Mouse (Mus musculus) limb, embryonic 12.5 days (tissue): ENCODE measurements at regions not wholly inside any gene's neighbourhood (a gene's known extent, or its start where the extent isn't known, plus 50 kb on each side); places are given as distances from the start of the nearest gene placed in this dataset.

ENCODE experiments used
- ATAC-seq: fragments of 200-750 bp; cut with Nextera tagmentation; 2 replicates; pipeline ENCODE4 v1.8.0; 2017; ENCODE audit warnings: low read depth, moderate TSS enrichment; ENCODE audit not compliant: insufficient number of reproducible peaks, insufficient read depth, low FRiP score, low TSS enrichment
- H3K27ac ChIP-seq: fragments of 300-500 bp; sonication (generic); 2 replicates; pipeline ENCODE4 v1.5.1; 2016; ENCODE audit warnings: mild to moderate bottlenecking, moderate library complexity
- H3K27me3 ChIP-seq: fragments of 300-500 bp; sonication (generic); 2 replicates; pipeline ENCODE4 v1.6.1; 2016; ENCODE audit warnings: mild to moderate bottlenecking, moderate library complexity
- H3K36me3 ChIP-seq: fragments of 300-500 bp; sonication (generic); 2 replicates; pipeline ENCODE4 v1.6.1; 2016; ENCODE audit warnings: mild to moderate bottlenecking, moderate library complexity
- H3K4me1 ChIP-seq: fragments of 300-500 bp; sonication (generic); replicated peaks from 2 replicates; pipeline ENCODE4 v1.6.1; 2016
- H3K4me2 ChIP-seq: fragments of 300-500 bp; sonication (generic); 2 replicates; pipeline ENCODE4 v1.6.1; 2016; ENCODE audit warnings: mild to moderate bottlenecking, moderate library complexity
- H3K4me3 ChIP-seq: fragments of 300-500 bp; sonication (generic); replicated peaks from 2 replicates; pipeline ENCODE4 v1.5.1; 2016; ENCODE audit warnings: mild to moderate bottlenecking
- H3K9ac ChIP-seq: fragments of 300-500 bp; sonication (generic); replicated peaks from 2 replicates; pipeline ENCODE4 v1.6.1; 2016; ENCODE audit warnings: mild to moderate bottlenecking, moderate library complexity
- H3K9me3 ChIP-seq: fragments of 300-500 bp; sonication (generic); 2 replicates; pipeline ENCODE4 v1.6.1; 2016; ENCODE audit warnings: mild to moderate bottlenecking, moderate library complexity
- WGBS: fragments of 180-500 bp; shearing (Covaris S2); methylation state at CpG from one replicate; pipeline ENCODE4 v1.1.7; 2016; 5-methylcytosine and 5-hydroxymethylcytosine counted together

GRCm38 (mm10) chr12:13729901-13730637 is 421.8 kb downstream of the Fam84a start:
- Histone ChIP-seq H3K27ac (no peak overlapping the region), H3K36me3 (no peaks in the 10 kb centered on the region), H3K9me3 (no peaks in the 10 kb centered on the region), H3K4me3 (no peak overlapping the region), H3K9ac (no peak overlapping the region), H3K4me1 (no peaks in the 10 kb centered on the region), H3K27me3 (no peaks in the 10 kb centered on the region), H3K4me2 (no peak overlapping the region)
- no peak for ATAC-seq
- 86% methylated on average over 2 of the region's 2 CpGs for WGBS

GRCm38 (mm10) chr12:13728986-13729385 is 422.9 kb downstream of the Fam84a start:
- Histone ChIP-seq H3K9ac (no peak overlapping the region), H3K36me3 (no peaks in the 10 kb centered on the region), H3K27ac (no peak overlapping the region), H3K4me1 (no peaks in the 10 kb centered on the region), H3K4me3 (no peak overlapping the region), H3K27me3 (no peaks in the 10 kb centered on the region), H3K4me2 (no peak overlapping the region), H3K9me3 (no peaks in the 10 kb centered on the region)
- 85% methylated on average over 4 of the region's 4 CpGs for WGBS
- ATAC-seq, result no peak

- Histone ChIP-seq H3K9ac (no peak overlapping the region), H3K4me3 (no peak overlapping the region), H3K4me2 (no peak overlapping the region), H3K27ac (no peak overlapping the region), H3K4me1 (no peaks in the 10 kb centered on the region), H3K9me3 (no peaks in the 10 kb centered on the region), H3K27me3 (no peaks in the 10 kb centered on the region), H3K36me3 (no peaks in the 10 kb centered on the region)
- ATAC-seq, result no peak
- 80% methylated on average over 2 of the region's 2 CpGs for WGBS
These were observed 427.3 kb downstream of the Fam84a start for GRCm38 (mm10) chr12:13724511-13724910.

GRCm38 (mm10) chr12:13709806-13710205 is 440.9 kb downstream of the Nbas start:
- H3K4me3 ChIP-seq, result no peak overlapping the region
- H3K36me3 ChIP-seq, result no peaks in the 10 kb centered on the region
- no peak overlapping the region for H3K27ac ChIP-seq
- H3K4me2 ChIP-seq, result no peak overlapping the region
- H3K27me3 ChIP-seq, result no peaks in the 10 kb centered on the region
- H3K9ac ChIP-seq, result no peak overlapping the region
- no peaks in the 10 kb centered on the region for H3K9me3 ChIP-seq
- no peak for ATAC-seq
- no peaks in the 10 kb centered on the region for H3K4me1 ChIP-seq
- 83% methylated on average over 3 of the region's 3 CpGs for WGBS

- no peaks in the 10 kb centered on the region for H3K27me3 ChIP-seq
- H3K9ac ChIP-seq, result no peak overlapping the region
- 81% methylated on average over 5 of the region's 5 CpGs for whole genome bisulfite sequencing
- ATAC-seq, result no peak
- H3K4me1 ChIP-seq, result no peaks in the 10 kb centered on the region
- no peak overlapping the region for H3K4me2 ChIP-seq
- H3K4me3 ChIP-seq, result no peak overlapping the region
- no peaks in the 10 kb centered on the region for H3K9me3 ChIP-seq
- no peak overlapping the region for H3K27ac ChIP-seq
- H3K36me3 ChIP-seq, result no peaks in the 10 kb centered on the region
These were observed 438.8 kb downstream of the Nbas start for GRCm38 (mm10) chr12:13707747-13708146.

- Histone ChIP-seq H3K9me3 (no peaks in the 10 kb centered on the region), H3K36me3 (no peaks in the 10 kb centered on the region), H3K27me3 (no peaks in the 10 kb centered on the region), H3K9ac (no peak overlapping the region), H3K4me3 (no peak overlapping the region), H3K27ac (no peak overlapping the region), H3K4me2 (no peak overlapping the region), H3K4me1 (no peaks in the 10 kb centered on the region)
- WGBS, result 68% methylated on average over 4 of the region's 4 CpGs
- ATAC-seq, result no peak
These were observed 437.6 kb downstream of the Nbas start for GRCm38 (mm10) chr12:13706510-13706909.

DNA sequence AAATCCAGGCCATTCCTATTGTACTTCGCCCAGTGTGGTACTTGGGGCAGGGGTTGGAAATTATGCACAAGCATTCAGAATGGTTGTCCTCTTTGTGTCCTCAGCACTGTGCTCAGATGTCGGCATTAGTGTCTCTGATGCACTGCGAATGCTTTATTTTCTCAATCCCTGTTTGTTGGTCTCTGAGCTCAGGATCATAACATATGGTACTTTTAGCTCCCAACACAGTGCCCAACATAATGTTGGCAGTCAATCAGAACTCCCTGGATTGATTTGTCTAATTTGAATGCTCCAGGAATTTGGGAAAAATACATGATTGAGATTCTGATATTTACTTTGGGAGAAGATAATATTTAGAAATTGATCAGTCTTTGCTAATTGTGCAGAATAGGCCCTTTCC is 434.7 kb downstream of the Nbas start:
- Histone ChIP-seq H3K27ac (no peak overlapping the region), H3K36me3 (no peaks in the 10 kb centered on the region), H3K4me3 (no peak overlapping the region), H3K9ac (no peak overlapping the region), H3K27me3 (no peaks in the 10 kb centered on the region), H3K4me1 (no peaks in the 10 kb centered on the region), H3K4me2 (no peak overlapping the region), H3K9me3 (no peaks in the 10 kb centered on the region)
- ATAC-seq, result no peak
- WGBS, result 92% methylated on average over 3 of the region's 3 CpGs

DNA sequence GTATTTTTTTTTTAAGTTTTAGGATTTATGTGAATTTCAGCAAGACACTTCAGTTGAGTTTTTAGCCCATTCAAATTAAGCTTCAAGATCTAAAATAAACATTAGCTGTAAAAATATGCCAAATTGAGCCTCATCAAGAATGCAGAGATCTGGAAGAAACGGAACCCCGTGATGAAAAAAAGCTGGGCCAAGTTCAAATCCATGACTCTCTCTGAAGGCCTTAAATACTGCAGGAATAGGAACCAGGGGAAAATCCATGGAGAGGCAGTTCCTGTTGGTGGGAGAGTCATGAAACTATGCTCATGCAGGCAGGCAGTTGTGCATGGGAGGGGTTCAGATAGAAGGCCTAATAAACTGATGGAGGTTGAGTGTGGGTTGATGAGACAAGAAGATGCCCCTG is 430.9 kb downstream of the Nbas start:
- Histone ChIP-seq H3K9me3 (no peaks in the 10 kb centered on the region), H3K36me3 (no peaks in the 10 kb centered on the region), H3K4me3 (no peak overlapping the region), H3K9ac (no peak overlapping the region), H3K4me1 (no peaks in the 10 kb centered on the region), H3K4me2 (no peak overlapping the region), H3K27me3 (no peaks in the 10 kb centered on the region), H3K27ac (no peak overlapping the region)
- ATAC-seq, result no peak
- WGBS, result 87% methylated on average over 2 of the region's 2 CpGs

DNA sequence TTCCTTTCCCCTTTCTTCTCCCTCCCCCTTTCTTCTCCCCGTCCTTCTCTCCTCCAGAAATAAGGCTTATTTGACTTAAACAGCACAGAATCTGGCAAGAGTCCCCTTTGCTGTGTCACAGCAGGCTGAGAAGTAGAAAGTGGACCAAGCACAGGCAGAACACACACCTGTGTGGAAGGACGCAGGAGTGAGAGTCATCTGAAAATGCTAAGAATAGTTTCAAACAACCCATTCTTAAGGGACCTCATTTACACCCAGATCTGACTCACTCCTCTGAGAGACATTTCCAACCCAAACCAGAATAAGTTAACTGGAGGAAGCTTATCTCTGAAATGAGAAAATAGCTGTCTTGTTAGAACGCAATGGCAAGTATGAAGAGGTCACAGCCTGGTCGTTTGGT is 429.9 kb downstream of the Nbas start:
- H3K27ac ChIP-seq, result no peak overlapping the region
- no peaks in the 10 kb centered on the region for H3K36me3 ChIP-seq
- no peak overlapping the region for H3K4me2 ChIP-seq
- H3K27me3 ChIP-seq, result no peaks in the 10 kb centered on the region
- no peak for ATAC-seq
- no peak overlapping the region for H3K9ac ChIP-seq
- H3K9me3 ChIP-seq, result no peaks in the 10 kb centered on the region
- no peak overlapping the region for H3K4me3 ChIP-seq
- no peaks in the 10 kb centered on the region for H3K4me1 ChIP-seq
- 72% methylated on average over 4 of the region's 4 CpGs for WGBS

DNA sequence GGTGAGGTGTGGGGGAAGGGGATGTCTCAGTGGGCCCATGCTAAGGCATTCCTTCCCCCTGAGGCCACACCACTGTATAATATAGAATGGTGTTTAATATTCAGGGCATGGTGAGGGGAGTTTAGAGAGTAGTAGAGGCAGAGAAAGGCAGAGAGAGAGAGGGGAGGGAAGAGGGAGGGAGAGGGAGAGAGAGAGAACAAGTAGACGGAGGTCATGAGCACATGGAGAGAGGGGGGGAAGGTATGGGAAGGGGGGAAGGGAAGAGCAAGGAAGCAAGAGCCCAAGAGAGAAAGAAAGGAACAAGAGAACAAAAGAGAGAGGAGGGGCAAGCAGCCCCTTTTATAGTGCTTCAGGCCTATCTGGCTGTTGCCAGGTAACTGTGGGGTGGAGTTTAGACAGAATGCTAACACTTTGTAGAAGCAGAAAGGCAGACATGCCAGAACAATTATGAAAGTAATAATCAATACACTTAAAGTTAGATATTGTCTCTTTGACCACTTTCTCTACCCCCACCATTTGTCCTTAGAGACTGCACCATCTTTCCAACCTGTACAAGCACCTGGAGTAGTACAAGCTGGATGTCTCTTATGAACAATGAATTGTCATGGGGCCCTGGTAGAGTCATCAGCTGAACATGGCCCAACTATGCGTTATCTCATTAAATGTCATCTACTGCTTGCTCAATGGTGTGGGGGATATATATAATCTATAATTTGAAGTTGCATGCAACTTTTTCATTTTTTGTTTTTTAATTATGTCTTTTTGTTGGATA is 422.6 kb downstream of the Nbas start:
- H3K36me3 ChIP-seq, result no peaks in the 10 kb centered on the region
- H3K9me3 ChIP-seq, result no peaks in the 10 kb centered on the region
- H3K27ac ChIP-seq, result no peak overlapping the region
- no peak overlapping the region for H3K4me3 ChIP-seq
- no peaks in the 10 kb centered on the region for H3K4me1 ChIP-seq
- ATAC-seq, result no peak
- no peaks in the 10 kb centered on the region for H3K27me3 ChIP-seq
- no peak overlapping the region for H3K9ac ChIP-seq
- H3K4me2 ChIP-seq, result no peak overlapping the region
- WGBS, result 74% methylated on average over 2 of the region's 2 CpGs

GRCm38 (mm10) chr12:13677266-13677665 is 408.3 kb downstream of the Nbas start:
- Histone ChIP-seq H3K27me3 (no peaks in the 10 kb centered on the region), H3K9me3 (no peaks in the 10 kb centered on the region), H3K9ac (no peak overlapping the region), H3K27ac (no peak overlapping the region), H3K4me1 (no peaks in the 10 kb centered on the region), H3K4me2 (no peak overlapping the region), H3K4me3 (no peak overlapping the region), H3K36me3 (no peaks in the 10 kb centered on the region)
- 67% methylated on average over 1 of the region's 1 CpGs for WGBS
- ATAC-seq, result no peak

GRCm38 (mm10) chr12:13669453-13669852 is 400.5 kb downstream of the Nbas start:
- Histone ChIP-seq H3K9me3 (no peaks in the 10 kb centered on the region), H3K4me2 (no peak overlapping the region), H3K9ac (no peak overlapping the region), H3K4me3 (no peak overlapping the region), H3K27ac (no peak overlapping the region), H3K36me3 (no peaks in the 10 kb centered on the region), H3K4me1 (no peaks in the 10 kb centered on the region), H3K27me3 (no peaks in the 10 kb centered on the region)
- ATAC-seq, result no peak
